Mouse (Mus musculus): ENCODE measurements at regions not wholly inside any gene's neighbourhood (a gene's known extent, or its start where the extent isn't known, plus 50 kb on each side); places are given as distances from the start of the nearest gene placed in this dataset.
A peak's percentile ranks its signal among the peaks of the same experiment; 100 is the strongest.

DNA sequence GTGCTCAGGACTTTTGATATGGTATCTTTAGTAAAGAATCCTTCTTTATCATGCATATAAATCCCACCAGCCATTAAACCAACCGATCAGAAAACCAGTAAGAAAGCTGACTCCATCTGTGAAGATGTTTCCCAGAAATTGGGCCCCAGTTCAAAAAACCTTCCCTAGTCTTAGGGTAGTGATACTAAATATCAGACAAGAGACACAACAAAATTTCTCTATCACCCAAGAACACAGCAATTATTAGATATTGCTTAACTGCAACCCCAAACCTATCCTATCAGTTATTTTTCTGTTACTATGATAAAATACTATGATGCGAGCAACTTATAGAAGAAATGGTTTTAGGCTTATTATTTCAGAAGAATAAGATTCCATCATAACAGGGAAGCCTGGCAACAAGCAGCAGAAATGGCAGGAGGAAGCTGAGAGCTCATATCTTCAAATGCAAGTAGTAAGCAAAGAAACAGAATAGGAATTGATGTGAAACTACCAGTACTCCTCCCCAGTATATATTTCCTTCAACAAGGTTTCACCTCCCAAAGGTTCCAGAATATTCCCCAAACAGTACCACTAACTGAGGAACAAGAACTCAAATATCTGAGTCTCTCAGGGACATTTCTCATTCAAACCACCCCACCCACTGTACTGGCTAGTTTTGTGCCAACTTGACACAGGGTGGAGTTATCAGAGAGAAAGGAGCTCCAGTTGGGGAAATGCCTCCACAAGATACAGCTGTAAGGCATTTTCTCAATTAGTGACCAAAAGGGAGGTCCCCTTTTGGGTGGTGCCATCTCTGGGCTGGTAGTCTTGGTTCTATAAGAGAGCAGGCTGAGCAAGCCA lies 234.1 kb downstream of the Tex13c3 start:
- no peaks in the 10 kb centered on the region for H3K9me3 ChIP-seq (ENCODE audit: control insufficient read depth, low read length)
- no peak for ATAC-seq (ENCODE audit: low FRiP score, low TSS enrichment)
- no peaks in the 10 kb centered on the region for H3K4me1 ChIP-seq (ENCODE audit: control insufficient read depth, insufficient read depth, low read length)
- no peak overlapping the region for H3K9ac ChIP-seq (ENCODE audit: low read depth, low read length)
- H3K27me3 ChIP-seq (ENCODE audit: control insufficient read depth, insufficient read depth, low read length): no peaks in the 10 kb centered on the region
- no peak overlapping the region for H3K4me2 ChIP-seq (replicated peaks; ENCODE audit: low read depth, low read length)
- WGBS: 85% methylated on average over 2 of the region's 2 CpGs
- no peak overlapping the region for H3K27ac ChIP-seq (ENCODE audit: low read depth, low read length)
- H3K4me3 ChIP-seq (ENCODE audit: low read length): no peak overlapping the region
- H3K36me3 ChIP-seq (ENCODE audit: control insufficient read depth, insufficient read depth, low read length): no peaks in the 10 kb centered on the region

DNA sequence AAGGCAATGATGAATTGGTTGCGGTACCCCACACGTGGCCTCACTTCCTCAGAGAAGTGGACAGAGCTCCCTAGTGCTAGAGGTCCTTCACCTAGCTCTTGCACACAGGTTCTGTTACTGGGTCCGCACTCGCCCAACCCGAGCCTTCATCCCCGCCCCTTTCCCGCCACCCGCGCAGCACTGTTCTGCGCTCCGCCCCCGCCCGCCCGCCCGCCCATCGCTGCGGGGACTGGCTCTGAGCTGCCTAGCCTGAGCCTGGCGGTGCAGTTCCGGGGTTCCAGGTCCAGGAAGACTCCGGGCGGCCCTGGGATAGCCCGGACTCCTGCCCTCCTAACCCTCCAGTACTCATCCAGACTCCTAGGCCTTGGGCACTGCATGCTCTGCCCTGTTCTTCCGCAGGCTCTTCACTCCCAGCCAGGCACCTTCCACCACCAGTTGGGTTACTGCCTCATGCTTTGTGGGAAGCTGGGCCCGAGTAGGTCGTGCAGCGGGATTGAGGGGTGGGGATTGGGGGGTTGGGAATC lies 243.3 kb downstream of the Tex13c3 start:
- Histone ChIP-seq H3K4me1 (ENCODE audit: control insufficient read depth, insufficient read depth, low read length) (no peaks in the 10 kb centered on the region), H3K9me3 (ENCODE audit: control insufficient read depth, low read length) (no peaks in the 10 kb centered on the region), H3K27me3 (ENCODE audit: control insufficient read depth, insufficient read depth, low read length) (no peaks in the 10 kb centered on the region), H3K27ac (ENCODE audit: low read depth, low read length) (no peak overlapping the region), H3K4me3 (ENCODE audit: low read length) (peak overlapping the region; percentile 45), H3K36me3 (ENCODE audit: control insufficient read depth, insufficient read depth, low read length) (no peaks in the 10 kb centered on the region), H3K4me2 (replicated peaks; ENCODE audit: low read depth, low read length) (peak overlapping the region; percentile 64), H3K9ac (ENCODE audit: low read depth, low read length) (peak overlapping the region; percentile 45)
- 15% methylated on average over 17 of the region's 26 CpGs for WGBS
- peak; percentile 94 for ATAC-seq (ENCODE audit: low FRiP score, low TSS enrichment)

DNA sequence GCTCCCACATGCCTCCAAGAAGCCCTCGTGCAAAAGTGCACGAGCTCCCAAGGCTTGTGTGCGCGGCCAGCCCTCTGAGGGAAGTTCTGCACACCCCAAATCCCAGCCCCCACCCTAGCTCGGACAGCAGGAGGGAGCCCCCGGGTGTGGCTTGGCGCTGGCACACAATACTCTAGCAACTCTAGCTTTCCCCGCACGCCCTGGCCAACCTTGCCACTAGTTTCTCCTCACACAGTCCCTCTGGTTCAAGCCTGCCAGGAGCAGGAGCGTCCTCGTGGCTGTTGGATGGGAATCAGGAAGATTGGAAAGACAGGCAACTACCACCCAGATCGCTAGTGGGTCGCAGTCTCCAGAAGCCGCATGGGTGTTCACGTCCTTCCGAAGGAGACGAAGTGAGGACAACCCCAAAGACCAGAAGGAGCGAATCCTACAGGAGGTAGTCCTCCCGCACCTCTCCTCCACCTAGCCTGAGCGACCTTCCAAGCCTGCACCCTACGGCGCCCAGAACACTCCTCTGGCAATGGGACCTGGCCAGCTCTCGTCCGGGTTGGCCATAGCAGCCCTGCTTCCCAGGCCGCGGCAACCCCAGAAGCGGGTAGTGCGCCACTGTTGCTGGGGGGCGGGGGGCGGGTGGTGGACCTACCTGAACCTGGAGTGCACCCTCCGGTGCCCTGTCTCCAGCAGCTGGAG lies 243.9 kb downstream of the Tex13c3 start:
- Histone ChIP-seq H3K4me2 (replicated peaks; ENCODE audit: low read depth, low read length) (peak overlapping the region; percentile 64), H3K9me3 (ENCODE audit: control insufficient read depth, low read length) (no peaks in the 10 kb centered on the region), H3K4me1 (ENCODE audit: control insufficient read depth, insufficient read depth, low read length) (no peaks in the 10 kb centered on the region), H3K9ac (ENCODE audit: low read depth, low read length) (peak overlapping the region; percentile 45; the same call in 1 of the 2 replicates), H3K27ac (ENCODE audit: low read depth, low read length) (no peak overlapping the region), H3K36me3 (ENCODE audit: control insufficient read depth, insufficient read depth, low read length) (no peaks in the 10 kb centered on the region), H3K27me3 (ENCODE audit: control insufficient read depth, insufficient read depth, low read length) (no peaks in the 10 kb centered on the region), H3K4me3 (ENCODE audit: low read length) (peak overlapping the region; percentile 45)
- peak; percentile 79 for ATAC-seq (ENCODE audit: low FRiP score, low TSS enrichment)
- 21% methylated on average over 29 of the region's 31 CpGs for WGBS

DNA sequence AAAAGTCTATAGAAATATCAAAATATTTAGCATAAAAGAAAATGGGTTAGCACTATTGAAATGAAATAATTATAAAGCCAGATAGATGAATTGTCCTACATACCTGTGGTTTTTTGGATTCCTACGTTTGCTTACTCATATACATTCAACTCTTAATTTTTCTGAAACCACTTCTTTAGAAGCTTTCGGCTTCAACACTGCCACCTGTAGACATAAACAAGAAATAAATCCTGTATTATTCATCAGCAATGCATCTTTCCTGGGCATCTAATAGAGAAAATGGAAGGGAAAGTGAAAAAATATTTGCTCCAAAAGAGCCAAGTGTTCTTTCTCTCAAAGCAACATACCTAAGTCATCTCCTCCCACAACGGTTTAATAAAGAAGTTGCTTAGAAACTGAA lies 245.7 kb downstream of the Tex13c3 start:
- no peak overlapping the region for H3K4me3 ChIP-seq (ENCODE audit: low read length)
- no peak overlapping the region for H3K4me2 ChIP-seq (replicated peaks; ENCODE audit: low read depth, low read length)
- no peaks in the 10 kb centered on the region for H3K27me3 ChIP-seq (ENCODE audit: control insufficient read depth, insufficient read depth, low read length)
- no peaks in the 10 kb centered on the region for H3K9me3 ChIP-seq (ENCODE audit: control insufficient read depth, low read length)
- H3K36me3 ChIP-seq (ENCODE audit: control insufficient read depth, insufficient read depth, low read length): no peaks in the 10 kb centered on the region
- no peaks in the 10 kb centered on the region for H3K4me1 ChIP-seq (ENCODE audit: control insufficient read depth, insufficient read depth, low read length)
- ATAC-seq (ENCODE audit: low FRiP score, low TSS enrichment): no peak
- H3K9ac ChIP-seq (ENCODE audit: low read depth, low read length): no peak overlapping the region
- no peak overlapping the region for H3K27ac ChIP-seq (ENCODE audit: low read depth, low read length)
- 70% methylated on average over 3 of the region's 3 CpGs for WGBS

DNA sequence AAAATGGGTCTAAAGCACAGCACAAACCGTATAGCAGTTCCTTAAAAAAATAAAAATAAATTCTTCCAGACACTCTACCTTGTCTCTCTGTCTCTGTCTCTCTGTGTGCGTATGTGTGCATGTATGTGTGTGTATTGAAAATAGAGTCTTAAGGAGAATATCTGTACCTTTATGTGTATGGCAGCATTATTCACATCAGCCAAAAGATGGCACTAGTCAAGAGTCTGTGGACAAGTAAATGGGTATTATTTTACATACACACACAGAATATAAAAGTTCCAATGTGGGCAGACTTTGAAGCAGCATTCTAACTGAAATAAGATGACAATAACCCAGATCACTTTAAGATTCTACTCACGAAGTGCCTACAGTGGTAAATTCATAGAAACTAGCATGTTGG lies 249.3 kb downstream of the Tex13c3 start:
- no peak overlapping the region for H3K9ac ChIP-seq (ENCODE audit: low read depth, low read length)
- no peak for ATAC-seq (ENCODE audit: low FRiP score, low TSS enrichment)

DNA sequence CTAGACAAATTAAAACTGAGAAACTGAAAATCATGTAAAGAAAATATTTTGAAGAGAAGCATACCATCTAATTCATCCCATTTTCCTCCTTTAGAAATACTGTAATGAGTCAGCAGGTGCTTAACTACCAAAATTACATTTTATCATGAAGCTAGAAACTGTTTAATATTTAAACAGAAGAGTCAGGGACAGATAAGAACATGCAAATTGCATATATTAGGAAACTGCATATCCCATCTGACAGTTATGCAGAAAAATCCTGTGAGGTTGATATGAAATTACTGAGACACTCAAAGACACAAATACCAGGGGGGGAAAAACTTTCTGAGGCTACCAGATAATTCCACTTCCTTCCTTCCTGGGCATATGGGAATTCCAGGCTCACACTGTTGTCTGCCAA lies 257.8 kb downstream of the Tex13c3 start:
- H3K27me3 ChIP-seq (ENCODE audit: control insufficient read depth, insufficient read depth, low read length): no peaks in the 10 kb centered on the region
- no peaks in the 10 kb centered on the region for H3K9me3 ChIP-seq (ENCODE audit: control insufficient read depth, low read length)
- no peaks in the 10 kb centered on the region for H3K36me3 ChIP-seq (ENCODE audit: control insufficient read depth, insufficient read depth, low read length)
- no peak overlapping the region for H3K4me2 ChIP-seq (replicated peaks; ENCODE audit: low read depth, low read length)
- H3K27ac ChIP-seq (ENCODE audit: low read depth, low read length): no peak overlapping the region
- H3K4me1 ChIP-seq (ENCODE audit: control insufficient read depth, insufficient read depth, low read length): no peaks in the 10 kb centered on the region
- ATAC-seq (ENCODE audit: low FRiP score, low TSS enrichment): no peak
- no peak overlapping the region for H3K4me3 ChIP-seq (ENCODE audit: low read length)
- no peak overlapping the region for H3K9ac ChIP-seq (ENCODE audit: low read depth, low read length)

More for the DNA sequence above, 249.3 kb downstream of the Tex13c3 start:
- no peaks in the 10 kb centered on the region for H3K27me3 ChIP-seq (ENCODE audit: control insufficient read depth, insufficient read depth, low read length)
- no peaks in the 10 kb centered on the region for H3K4me1 ChIP-seq (ENCODE audit: control insufficient read depth, insufficient read depth, low read length)
- 83% methylated on average over 3 of the region's 3 CpGs for WGBS
- H3K27ac ChIP-seq (ENCODE audit: low read depth, low read length): no peak overlapping the region
- no peak overlapping the region for H3K4me2 ChIP-seq (replicated peaks; ENCODE audit: low read depth, low read length)
- H3K36me3 ChIP-seq (ENCODE audit: control insufficient read depth, insufficient read depth, low read length): no peaks in the 10 kb centered on the region
- no peak overlapping the region for H3K4me3 ChIP-seq (ENCODE audit: low read length)
- no peaks in the 10 kb centered on the region for H3K9me3 ChIP-seq (ENCODE audit: control insufficient read depth, low read length)

DNA sequence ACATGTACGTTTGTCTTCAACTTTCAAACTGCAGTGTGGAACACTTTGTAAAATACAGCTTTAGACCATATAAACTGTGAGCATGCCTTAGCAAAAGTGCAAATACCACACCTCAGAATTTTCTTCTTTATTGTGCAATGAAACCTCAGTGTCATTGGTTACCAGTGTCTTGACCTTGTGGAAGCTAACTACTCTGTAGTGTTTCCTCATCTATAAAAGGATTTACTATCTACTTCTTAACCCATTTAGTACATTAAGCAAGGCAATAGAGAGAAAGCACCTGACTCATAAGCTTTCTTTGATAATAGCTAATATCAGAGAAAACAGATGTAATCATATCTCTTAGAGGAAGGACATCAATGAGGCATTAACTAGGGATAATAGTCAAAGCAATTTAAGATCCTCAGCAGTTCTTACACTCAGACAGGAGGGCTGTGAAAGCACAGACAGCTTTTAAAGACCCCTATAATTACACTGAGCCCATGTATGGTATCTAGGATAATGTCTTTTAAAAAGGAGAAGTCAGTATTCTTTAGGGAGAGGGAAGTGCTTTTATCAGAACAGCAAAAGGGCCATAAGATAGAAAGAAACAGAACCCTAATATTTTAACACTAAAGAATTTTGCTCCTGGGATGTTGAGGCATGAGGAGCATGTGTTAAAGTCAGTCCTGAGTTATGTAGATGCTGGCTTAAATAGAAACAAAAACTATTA lies 260.2 kb downstream of the Tex13c3 start:
- H3K4me2 ChIP-seq (replicated peaks; ENCODE audit: low read depth, low read length): no peak overlapping the region
- 78% methylated on average over 1 of the region's 1 CpGs for WGBS
- no peak overlapping the region for H3K9ac ChIP-seq (ENCODE audit: low read depth, low read length)
- no peak overlapping the region for H3K27ac ChIP-seq (ENCODE audit: low read depth, low read length)
- ATAC-seq (ENCODE audit: low FRiP score, low TSS enrichment): no peak
- H3K9me3 ChIP-seq (ENCODE audit: control insufficient read depth, low read length): no peaks in the 10 kb centered on the region
- no peaks in the 10 kb centered on the region for H3K36me3 ChIP-seq (ENCODE audit: control insufficient read depth, insufficient read depth, low read length)
- no peaks in the 10 kb centered on the region for H3K27me3 ChIP-seq (ENCODE audit: control insufficient read depth, insufficient read depth, low read length)
- H3K4me3 ChIP-seq (ENCODE audit: low read length): no peak overlapping the region
- no peaks in the 10 kb centered on the region for H3K4me1 ChIP-seq (ENCODE audit: control insufficient read depth, insufficient read depth, low read length)

DNA sequence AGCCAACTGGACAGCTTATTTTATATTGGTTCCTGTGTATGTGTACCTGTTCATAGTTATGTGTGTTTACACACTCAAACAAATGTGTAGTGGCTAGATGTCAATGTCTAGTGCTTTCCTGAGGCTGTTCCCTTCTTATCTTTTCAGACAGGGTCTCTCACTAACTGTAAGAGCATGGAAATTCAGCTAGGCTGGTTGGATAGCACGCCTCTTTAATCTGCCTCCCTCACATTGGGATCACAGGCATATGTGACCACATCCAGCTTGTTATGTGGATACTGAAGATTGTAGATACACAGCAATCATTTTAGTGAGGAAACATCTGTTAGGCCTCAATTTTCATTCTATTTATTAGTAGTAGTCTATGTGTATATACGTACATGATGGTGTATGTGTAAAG lies 261.4 kb downstream of the Tex13c3 start:
- H3K9ac ChIP-seq (ENCODE audit: low read depth, low read length): no peak overlapping the region
- 89% methylated on average over 2 of the region's 2 CpGs for WGBS
- H3K27me3 ChIP-seq (ENCODE audit: control insufficient read depth, insufficient read depth, low read length): no peaks in the 10 kb centered on the region

More for the DNA sequence above, 261.4 kb downstream of the Tex13c3 start:
- H3K4me2 ChIP-seq (replicated peaks; ENCODE audit: low read depth, low read length): no peak overlapping the region
- no peak for ATAC-seq (ENCODE audit: low FRiP score, low TSS enrichment)
- no peaks in the 10 kb centered on the region for H3K36me3 ChIP-seq (ENCODE audit: control insufficient read depth, insufficient read depth, low read length)
- no peaks in the 10 kb centered on the region for H3K4me1 ChIP-seq (ENCODE audit: control insufficient read depth, insufficient read depth, low read length)
- H3K27ac ChIP-seq (ENCODE audit: low read depth, low read length): no peak overlapping the region
- no peak overlapping the region for H3K4me3 ChIP-seq (ENCODE audit: low read length)
- H3K9me3 ChIP-seq (ENCODE audit: control insufficient read depth, low read length): no peaks in the 10 kb centered on the region
